Mouse (Mus musculus): ENCODE measurements at regions not wholly inside any gene's neighbourhood (a gene's known extent, or its start where the extent isn't known, plus 50 kb on each side); places are given as distances from the start of the nearest gene placed in this dataset.

DNA sequence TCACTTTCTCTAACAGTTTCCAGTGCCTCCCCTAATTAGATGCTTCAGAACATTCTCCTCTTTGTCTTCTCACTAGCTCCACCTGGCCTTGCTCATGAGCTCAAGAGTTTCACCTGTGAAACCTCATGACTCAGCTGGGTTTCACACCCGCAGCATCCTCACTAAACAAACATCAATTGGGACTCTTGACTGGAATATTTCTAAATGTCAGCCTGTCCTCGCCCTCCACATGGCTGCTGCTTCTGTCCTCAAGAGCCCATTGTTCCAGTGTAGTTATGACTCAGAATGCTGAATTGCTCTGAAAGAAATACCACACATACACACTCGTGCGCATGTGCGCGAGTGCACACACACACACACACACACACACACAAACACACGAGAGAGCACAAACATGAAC lies 407.2 kb downstream of the Prss52 start:
- DNase-seq: no peak

DNA sequence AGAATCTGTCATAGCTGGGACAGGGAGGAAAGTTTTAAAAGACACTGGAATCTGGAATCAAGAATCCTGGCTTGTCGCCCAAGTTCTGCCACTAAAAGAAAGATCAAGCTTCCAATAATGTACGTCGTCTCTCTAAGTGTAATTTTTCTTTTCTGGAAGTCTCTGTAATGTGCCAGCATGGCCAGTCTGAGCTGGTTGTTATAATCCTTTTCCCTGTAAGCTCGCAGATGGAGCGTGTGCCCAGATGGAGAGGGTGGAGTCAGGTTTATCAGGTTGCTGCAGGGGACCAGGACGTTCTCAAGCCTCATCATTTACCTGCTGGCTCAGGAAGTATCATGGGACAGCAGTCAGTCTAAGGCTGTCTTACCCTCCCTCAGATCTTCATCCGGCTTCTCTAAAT lies 408.6 kb downstream of the Prss52 start:
- no peak for DNase-seq

DNA sequence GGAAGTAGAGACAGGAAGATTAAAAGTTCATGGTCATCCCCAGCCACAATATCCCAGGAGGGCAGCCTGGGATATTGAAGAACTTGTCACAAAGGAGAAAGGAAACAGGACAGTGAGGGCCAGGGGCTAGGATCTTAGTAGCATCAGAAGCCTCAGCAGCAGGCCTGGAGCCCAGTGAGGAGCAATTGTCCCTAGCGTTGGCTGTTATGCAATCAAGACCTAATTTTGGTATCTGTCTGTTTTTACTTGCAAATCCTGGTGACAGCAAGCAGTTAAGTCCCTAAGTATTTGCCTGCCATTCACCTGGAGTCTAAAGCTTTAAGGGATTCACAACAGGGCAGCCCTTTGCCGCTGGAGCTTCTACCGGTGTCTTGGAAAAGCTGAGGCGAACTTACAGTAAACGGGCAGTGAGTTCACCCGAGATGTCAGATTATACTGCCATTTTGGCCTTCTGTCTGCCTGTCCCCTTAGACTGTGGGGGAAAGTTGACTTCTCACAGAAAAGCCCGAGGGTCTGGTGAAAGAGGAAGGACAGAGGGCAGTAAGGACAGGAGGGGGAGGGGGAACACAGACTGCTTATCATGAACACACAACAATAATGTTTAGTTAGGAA lies 413.6 kb downstream of the Prss52 start:
- no peak for DNase-seq

DNA sequence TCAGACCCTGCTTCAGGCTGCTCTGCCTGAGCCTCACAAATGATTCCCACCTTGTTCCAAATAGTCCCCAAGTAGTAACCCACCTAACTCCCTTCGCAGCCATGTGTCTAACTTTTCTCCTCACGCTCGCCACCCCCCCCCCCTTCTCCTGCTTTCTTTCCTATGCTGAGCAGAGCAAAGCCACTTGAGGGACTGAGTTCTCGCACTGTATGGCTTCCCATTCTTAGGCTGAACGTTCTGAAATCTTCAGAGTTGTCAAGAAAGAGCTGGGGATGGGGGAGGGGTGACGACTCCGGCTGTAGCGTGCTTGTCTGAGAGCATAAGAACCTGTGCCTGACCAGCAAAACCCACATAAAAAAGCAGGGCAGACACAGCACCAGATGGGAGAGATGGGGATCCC lies 420.6 kb downstream of the Prss52 start:
- DNase-seq: no peak

DNA sequence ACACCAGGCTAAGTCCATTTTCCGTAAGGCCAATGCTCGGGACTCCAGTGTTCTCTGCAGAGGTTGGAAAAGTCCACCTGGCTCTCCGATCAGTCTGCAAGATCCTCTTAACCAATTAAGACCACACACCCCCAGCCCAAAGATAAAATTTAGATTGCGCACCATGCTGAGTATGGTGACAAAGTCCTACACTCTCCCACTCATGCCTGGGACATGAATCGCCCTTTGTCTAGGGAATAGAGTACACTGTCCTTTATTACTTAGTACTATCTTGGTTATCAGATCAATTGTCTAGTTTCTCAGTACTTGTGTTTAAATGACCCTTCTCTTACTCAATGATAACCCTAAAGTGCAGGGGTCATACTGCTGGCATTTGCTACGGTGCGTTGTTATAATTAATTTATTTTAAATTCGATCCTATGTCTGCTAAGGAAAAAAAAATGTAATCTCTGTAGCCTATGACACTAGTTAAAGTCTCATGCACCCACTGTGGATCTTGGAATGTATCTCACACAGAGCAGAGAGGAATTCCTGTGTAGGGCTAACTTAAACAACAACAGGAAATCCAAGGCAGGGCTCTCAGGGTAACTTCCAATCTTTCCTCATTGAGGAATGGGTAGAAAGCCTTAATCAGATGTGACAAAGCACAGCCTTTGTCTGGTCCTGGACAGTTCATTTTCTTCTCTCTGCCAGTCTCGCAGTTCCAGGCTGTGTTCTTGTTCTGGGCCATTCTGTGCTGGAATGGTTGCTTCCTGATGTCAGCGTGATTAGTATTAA lies 421.4 kb downstream of the Prss52 start:
- no peak for DNase-seq

DNA sequence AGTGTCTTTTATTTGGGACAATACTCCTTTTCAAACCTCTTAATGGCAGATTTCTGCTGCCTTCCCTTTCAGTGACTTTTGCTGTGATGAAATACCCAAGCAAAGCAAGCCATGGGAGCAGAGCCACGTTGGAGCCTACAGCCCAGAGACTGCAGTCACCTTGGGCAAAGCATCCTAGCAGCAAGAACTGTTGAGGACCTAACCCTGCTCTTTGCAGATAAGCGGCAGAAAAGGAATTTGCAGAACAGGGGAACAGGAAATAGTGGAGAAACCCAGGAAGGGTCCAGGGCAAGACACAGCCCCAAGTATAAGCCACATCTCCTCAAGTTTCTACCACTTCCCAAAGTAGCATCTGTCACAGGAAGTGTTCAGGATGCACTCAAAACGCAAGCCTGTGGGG lies 426.5 kb downstream of the Prss52 start:
- no peak for DNase-seq

DNA sequence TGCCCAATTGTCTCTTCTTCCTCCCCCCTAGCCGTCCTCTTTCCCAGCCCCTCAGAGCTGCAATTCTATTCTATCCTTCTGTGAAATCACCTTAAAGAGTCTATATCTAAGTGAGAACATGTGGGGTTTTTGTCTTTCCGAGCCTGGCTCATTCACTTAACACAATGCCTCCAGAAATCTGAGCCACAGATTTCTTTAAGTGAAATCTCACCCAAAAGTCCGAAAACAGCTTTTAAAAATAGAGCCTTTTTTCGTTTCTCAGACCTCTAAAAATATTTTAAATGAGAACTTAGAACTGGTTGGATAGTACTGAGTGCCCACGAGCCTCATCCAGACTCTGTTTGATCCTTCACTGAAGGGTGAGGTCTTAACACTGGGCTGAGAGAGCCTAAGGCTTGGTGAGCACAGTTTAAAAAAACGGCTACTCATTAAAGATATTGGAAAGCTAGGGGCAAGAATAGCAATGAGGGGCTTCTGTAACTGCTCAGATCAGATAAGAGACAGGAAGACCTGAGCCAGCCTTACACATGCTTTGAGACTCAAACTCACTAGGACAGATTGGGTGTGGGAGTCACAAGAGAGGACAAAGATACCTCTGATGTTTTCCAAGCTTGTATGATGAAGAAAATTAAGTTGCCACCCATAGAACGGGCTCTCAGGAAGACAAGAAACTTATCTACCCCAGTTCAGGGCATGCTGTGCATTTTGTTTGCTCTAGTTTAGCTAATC lies 427.3 kb downstream of the Prss52 start:
- DNase-seq: no peak

DNA sequence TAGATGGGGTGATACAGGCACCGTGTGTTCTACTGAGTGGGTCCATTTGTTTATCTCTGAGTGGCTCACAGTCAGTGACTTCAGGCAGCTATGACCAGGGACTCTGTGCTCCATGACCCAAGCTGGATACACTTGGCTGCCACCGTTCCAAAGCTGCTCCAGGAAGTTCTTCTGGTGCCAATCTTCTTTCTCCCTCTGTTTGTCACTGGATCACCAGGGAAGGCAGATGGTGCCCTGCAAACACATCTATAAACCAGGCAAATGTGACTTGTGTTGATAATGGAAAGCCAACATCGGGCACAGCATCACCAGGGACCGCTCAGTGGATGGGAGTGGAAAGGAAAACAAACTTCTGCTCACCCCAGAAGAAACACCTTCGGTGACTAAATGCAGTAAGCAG lies 428.3 kb downstream of the Prss52 start:
- no peak for DNase-seq

DNA sequence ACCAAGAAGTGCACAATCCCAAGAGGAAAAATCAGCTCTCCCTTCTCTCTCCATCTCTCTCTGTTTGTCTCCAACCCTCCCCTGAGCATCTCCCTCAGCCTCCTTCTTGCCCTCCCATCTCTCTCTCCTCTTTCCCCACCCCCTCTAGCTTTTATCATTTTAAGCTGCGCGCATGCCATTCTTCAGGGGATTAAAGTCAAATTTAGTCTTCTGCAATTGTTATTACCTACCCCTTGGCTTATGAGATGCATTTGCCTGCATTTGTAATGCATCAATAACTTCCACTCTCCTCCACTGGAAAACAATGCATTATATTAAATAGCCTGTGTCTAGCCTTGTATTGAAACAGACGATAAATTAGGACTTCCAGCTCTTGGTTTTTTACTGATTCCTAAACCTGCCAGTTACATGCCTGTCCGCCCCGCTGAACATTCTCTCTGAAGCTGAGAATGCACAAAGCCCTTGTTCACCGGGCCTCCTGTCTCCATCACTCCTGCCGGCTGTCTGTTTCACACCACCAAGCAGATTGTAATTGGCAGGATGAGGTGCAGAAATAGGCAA lies 429.6 kb downstream of the Prss52 start:
- no peak for DNase-seq

DNA sequence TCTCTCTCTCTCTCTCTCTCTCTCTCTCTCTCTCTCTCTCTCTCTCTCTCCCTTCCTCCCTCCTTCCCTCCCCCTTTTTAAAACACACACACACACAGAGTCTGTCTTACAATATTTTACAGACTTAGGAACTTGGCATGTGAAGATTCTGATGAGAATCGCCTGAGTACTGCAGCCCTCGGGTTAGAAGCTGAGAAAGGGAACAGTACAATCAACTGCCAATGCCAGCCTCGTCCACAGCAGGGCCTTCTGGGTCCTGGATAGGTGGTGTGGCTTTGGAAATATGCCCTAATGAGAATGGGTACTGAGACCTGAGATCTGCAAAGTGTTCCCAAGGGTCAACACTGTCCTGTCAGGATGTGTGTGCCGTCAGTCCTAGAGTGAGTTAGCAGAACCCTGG lies 430.1 kb downstream of the Prss52 start:
- DNase-seq: no peak

DNA sequence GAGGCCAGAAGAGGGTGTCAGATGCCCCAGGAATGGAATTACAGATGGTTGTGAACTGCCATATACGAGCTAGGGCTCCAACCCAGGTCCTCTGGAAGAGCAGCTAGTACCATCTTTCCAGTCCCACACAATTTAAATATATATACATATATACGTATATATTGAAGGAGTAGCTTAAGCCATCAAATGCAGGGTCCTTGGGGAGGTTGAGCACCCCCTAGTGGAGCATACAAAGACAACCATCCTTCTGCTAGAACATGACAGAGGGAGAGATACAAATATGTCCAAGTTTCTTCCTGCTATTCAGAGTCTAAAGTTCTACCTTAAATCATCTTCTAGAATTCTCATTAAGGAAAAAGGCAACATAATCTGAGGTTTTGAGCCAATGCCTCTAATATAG lies 435.4 kb downstream of the Prss52 start:
- DNase-seq: no peak

DNA sequence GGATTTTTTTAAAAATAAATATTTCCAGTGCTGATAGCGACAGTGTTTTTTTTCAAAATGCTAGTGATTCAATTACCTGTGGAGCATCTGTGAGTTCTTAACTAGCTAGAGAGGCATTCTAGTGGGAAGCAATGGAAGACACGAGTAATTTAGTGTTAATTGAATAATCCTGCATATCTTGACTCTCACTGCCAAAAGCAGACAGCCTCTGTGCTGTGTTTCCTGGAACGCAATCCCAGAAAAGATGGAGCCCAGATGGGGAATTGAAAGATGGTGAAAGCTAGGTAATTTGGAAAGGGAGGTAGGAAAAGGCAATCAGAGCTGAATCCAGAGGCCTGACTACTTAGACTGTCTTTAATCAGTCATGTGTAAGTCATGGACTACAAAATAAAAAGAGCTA lies 441.0 kb downstream of the Prss52 start:
- DNase-seq: no peak

DNA sequence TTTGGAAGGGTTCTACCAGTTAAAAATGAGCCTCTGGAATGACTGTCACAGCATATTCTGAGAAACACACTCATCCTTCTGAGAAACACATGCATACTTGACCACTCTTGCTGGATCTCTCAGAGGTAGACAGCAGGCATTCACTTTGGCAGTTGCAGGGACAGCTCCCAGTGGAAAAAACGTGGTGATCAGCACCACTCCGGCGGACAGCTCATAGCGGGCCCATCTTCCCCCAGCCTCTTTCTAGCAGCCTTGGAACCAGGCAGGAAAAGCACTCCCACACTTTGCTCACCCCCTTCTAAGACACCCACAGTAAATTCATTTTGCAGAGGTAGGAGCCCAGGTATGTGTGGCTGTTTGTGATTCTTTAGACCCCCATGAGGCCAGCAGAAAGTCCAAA lies 442.7 kb downstream of the Prss52 start:
- DNase-seq: peak; percentile 87

DNA sequence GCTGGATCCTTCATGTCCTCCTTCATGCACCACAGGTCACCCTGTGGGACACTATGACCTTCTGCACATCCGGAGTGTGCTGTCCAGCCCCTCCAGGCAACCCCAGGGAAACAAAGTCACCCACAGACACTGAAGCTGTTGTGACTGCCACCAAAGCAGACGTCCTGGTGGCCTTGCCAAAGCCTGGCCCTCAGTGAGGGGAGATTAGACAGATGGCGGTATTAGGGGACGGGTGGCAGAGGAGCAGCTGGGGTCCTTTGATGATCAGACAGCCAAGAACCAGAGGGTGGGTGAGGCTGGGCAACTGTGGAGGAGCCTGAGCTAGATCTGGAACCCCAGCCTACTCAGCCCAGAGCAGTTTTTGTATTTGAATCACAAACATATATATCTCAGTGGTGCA lies 448.9 kb downstream of the Prss52 start:
- DNase-seq: no peak

DNA sequence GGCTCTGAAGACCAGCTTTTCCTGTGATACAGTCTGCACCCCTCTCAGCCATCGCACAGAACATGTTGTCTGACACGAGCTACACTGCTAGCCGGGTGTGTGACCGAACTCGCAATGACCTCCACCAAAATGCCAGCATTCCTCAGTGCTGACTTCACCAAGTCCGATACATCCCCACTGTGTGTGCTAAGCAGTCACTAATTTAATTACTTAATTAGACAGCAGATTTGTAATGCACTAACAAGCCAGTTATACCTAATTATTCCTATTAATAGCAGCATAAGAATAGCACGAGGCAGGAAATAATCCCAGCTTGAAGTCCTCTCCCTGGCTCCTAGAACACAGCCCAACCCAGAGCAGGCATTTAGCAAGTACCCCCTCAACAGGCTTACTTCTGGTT lies 452.0 kb downstream of the Prss52 start:
- no peak for DNase-seq

DNA sequence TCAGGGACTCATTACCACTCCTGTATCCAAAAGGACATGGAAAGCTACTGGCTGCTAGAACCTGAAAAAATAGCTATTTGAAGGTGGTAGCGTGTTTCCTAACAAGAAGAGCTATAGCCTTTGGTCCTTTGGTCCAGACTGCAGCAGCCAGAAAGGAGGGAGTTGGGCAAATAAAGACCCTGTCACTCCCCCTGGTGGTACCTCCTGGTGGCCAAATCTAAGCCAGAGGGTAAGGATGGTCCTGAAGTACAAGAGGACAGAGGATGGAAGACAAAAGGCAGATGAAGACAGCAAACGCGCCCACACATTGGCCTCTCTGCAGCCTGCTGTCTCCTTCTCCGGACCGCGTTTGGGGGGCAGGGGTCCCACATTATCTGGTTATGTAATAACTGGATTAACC lies 453.4 kb downstream of the Prss52 start:
- peak; percentile 3 to 7 for DNase-seq

DNA sequence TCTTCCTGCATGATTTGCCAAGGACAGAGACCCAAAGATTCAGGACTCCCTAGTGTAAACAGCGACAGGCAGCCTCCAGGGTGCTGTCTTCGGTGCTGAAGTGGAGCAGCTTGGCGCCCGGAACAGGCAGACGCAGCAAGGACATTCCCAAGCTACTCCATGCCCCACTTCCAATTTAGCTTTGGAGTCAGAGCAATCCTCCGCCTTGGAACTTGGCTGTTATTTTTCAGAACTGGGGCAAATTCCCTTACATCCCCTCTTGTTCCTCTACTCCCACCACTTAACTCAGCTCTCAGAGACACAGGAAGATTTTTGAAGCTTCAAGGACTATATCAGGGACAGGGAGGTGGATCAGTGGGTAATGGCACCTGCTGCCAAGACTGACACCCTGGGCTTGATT lies 464.6 kb downstream of the Prss52 start:
- peak; percentile 81 to 82 for DNase-seq

DNA sequence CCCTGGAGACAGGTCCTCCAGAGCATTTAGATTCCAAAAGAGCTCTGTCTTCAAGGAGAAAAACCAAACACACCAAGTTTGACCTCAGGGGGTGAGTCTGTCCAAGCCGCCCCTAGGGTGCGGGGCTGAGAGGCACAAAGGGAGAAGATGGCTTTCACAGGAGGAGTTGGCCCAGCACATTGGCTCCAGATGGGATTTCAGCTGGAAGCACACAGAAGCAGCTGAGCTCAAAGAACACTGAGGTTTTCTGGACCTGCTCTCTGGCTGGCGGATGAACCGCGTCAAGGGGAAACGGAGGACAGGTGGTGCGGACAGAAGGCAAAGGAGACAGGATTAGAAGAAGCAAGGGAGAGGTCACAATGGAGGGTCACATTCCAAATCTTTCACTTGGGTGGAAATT lies 466.9 kb downstream of the Prss52 start:
- DNase-seq: no peak

DNA sequence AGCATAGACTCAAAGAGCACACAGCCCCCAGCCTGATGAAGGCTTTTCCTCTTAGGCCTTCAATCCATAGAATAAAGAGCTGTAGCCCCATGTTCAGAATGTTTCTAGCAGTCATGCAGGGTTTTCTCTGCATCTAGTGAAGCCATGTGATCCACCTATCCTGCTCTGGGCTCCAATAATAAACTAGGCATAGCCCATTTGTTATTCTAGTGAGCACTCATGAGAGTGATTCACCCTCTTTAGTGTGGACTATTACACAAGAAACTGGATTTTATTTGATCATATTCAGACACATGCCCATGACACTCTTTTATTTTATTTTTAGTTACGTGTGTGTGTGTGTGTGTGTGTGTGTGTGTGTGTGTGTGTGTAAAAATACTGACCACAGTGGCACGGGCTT lies 468.7 kb downstream of the Prss52 start:
- DNase-seq: no peak

DNA sequence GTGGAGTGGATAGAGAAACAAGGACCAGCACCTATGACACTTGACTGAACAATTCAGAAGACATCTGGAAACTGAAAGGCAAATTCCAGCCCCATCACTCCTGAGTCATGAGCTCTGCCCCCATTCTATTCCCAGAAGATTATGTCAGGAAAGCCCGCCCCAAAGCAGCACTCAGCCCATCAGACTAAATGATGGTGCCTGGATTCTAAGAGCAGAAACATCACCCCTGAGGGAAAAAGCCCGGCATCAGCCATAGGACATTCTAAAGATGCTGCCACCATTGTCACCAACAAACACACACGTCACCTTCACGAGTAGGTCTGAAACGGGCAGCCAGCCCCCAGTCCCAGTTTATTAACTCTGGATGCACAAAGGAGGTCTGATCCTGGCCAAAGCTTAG lies 469.7 kb downstream of the Prss52 start:
- no peak for DNase-seq

DNA sequence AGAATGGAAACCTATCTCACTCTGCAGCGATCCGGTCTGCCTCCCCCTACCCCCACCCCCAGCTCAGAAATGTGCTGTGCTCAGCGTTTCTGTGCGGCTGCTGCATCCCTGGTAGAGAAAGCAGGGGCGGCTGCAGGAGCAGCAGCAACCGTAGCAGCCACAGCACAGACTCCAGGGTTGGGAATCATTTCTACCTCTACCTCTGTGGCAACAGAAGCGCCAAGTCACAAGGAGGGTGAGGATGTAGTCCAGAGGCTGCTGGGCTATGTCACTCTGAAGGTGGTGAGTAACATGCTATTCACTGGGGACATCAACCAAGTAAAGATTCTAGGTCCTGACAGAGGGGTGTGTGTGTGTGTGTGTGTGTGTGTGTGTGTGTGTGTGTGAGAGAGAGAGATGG lies 470.2 kb downstream of the Prss52 start:
- no peak for DNase-seq

DNA sequence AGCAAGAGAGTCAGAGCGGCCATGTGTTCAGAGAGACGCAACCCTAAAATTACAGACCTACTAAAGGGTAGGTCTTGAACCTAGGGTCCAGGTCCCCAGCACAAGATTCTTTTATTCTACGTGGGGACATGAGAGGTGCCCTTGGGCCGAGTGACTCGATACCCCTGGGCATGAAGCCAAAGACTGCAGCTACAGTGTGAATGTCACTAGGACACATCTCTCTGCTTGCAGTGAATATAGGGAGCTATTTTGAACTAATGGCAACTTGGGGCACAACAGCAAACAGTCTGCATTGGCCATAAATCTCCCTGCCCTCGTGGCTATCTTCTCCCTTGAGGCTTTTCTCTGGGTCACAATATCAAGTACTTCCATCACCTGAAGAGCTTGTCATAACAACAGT lies 470.7 kb downstream of the Prss52 start:
- DNase-seq: no peak

DNA sequence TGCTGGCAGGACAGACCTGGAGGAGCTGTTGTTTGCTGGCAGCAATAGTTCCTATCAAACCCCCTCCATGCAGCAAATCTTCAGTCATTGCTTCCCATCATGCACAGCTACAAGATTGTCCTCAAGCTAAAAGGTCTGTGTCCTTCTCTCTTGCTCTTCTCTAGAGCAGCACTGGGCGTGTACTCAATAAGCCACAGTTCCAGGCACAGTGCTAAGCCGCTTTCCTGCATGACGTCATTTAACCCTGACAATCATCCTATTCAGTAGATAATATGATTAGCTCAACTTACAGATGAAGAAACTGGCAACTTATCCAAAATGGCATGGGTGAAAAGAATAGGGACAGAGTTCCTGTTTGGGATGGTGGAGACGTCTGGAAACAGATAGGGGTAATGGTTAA lies 471.9 kb downstream of the Prss52 start:
- no peak for DNase-seq

DNA sequence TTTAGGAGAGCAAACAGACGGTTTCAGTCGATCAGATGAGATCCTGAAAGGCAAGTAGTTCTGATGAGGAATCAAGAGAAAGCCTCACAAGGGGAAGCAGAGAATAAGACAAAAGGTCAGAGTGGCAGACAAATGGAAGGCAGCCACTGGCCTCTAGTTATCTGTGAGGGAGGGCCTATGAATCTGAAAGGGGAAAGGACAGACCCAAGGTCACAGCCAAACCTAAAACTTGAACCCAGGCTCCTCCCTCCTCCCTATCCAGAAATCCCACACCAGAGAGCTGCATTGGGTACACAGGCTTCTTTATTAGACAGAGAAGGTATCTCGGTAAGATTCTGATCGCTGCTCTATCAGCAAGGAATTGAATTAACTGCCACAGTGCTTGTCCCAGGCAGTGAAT lies 476.0 kb downstream of the Prss52 start:
- DNase-seq: no peak

Measured in kidney, postnatal 4 days (tissue).